Mouse (Mus musculus): ENCODE data around the gene Smox. TPM values are rescaled to one million over a fixed set of nuclear protein-coding genes. Genes with fewer than 3 reads are reported as not detected.

Smox gene
- polyA plus RNA-seq, 1 experiment from 2014 or later, result 26.9 TPM

GRCm38 (mm10) chr2:131550474-131550873 is 59.2 kb downstream of the Smox start:
- no peak overlapping the region for H3K27ac ChIP-seq (ENCODE audit: low read depth, low read length)
- H3K4me3 ChIP-seq (ENCODE audit: low read depth, low read length), result no peak overlapping the region
- DNase-seq (ENCODE audit: low spot score, missing footprints), result no peak
- no peak for ATAC-seq (ENCODE audit: low FRiP score)
- WGBS, result 73% methylated on average over 2 of the region's 2 CpGs
- peaks cover 6% of the 10 kb centered on the region; the same call in 1 of the 2 replicates for H3K4me1 ChIP-seq (ENCODE audit: control insufficient read depth, insufficient read depth, low read length)
- H3K27me3 ChIP-seq (ENCODE audit: control insufficient read depth, insufficient read depth, low read length), result peaks cover 21% of the 10 kb centered on the region
- no peaks in the 10 kb centered on the region for H3K9me3 ChIP-seq (ENCODE audit: control insufficient read depth, low read length)
- H3K9ac ChIP-seq (ENCODE audit: low read length), result no peak overlapping the region
- no peak overlapping the region for H3K4me2 ChIP-seq
- H3K36me3 ChIP-seq (ENCODE audit: control insufficient read depth, insufficient read depth, low read length), result no peaks in the 10 kb centered on the region

DNA sequence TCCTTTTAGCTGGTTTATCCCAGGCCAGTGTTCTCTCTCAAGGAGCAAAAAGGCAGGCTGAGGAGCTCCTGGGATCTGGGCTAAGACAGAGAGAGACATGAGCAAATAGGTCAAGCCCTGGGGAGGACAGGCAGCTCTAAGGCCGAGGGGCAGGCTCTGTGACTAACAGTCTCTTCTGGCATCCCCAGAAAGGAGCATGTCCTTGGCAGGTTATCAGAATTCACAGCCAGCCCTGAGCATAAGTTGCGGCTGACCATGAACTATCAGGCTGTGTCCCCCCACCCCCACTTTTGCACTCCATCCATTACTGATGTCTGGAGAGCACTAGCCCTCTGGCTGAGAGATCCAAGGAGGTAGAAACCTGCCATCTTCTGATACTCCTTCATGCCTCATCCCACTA is 59.6 kb downstream of the Smox start:
- no peak overlapping the region for H3K27ac ChIP-seq (ENCODE audit: low read depth, low read length)
- H3K9ac ChIP-seq (ENCODE audit: low read length), result no peak overlapping the region
- 66% methylated on average over 2 of the region's 2 CpGs for WGBS
- peaks cover 19% of the 10 kb centered on the region for H3K27me3 ChIP-seq (ENCODE audit: control insufficient read depth, insufficient read depth, low read length)
- H3K4me2 ChIP-seq, result no peak overlapping the region
- no peak overlapping the region for H3K4me3 ChIP-seq (ENCODE audit: low read depth, low read length)
- no peaks in the 10 kb centered on the region for H3K9me3 ChIP-seq (ENCODE audit: control insufficient read depth, low read length)
- no peak for ATAC-seq (ENCODE audit: low FRiP score)
- DNase-seq (ENCODE audit: low spot score, missing footprints), result no peak
- peaks cover 4% of the 10 kb centered on the region; the same call in 1 of the 2 replicates for H3K4me1 ChIP-seq (ENCODE audit: control insufficient read depth, insufficient read depth, low read length)
- H3K36me3 ChIP-seq (ENCODE audit: control insufficient read depth, insufficient read depth, low read length), result no peaks in the 10 kb centered on the region

DNA sequence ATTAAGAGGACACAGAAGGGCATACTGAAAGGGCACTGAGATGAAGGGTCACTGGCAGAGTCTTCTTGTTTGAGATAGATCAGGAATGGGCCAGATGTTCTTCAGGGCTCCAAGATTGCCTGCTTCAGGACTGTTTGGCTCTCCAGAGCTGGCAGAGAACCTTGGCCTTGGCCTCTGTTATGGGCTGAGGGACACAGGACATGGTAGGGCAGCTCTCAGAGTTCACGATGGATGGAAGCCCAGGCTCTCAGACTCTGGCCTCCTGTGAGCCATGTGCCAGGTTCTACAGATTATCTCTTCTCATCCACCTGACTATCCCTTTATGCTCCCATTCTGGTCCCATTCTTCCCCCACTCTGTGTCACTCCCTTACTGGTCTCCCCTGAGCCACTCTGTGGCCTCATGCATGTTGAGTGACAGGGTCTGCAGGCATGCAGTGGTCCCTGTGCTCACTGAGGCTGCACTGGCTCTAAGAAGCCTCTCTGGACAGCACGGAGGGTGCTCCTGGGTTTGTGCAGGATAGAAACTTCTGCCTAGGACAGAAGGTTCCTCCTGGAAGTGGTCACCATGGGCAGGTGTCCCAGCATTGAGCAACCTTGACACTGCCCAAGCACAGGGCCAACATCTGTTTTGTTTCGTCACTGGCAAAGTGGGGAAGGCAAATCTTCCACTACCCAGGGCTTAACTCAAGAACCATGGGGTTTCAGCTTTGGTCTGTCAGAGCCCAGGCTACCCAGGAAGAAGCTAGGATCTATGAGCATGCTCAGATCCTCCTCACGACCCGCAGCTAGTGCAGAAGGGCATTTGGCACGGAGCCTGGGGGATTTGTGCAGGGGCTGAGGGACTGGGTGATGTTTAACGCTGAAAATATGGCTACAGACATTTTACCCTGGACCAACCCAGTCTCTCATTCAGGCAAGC is 60.7 kb downstream of the Smox start:
- WGBS, result 72% methylated on average over 7 of the region's 7 CpGs
- Histone ChIP-seq H3K9me3 (ENCODE audit: control insufficient read depth, low read length) (no peaks in the 10 kb centered on the region), H3K4me2 (no peak overlapping the region), H3K27ac (ENCODE audit: low read depth, low read length) (no peak overlapping the region), H3K27me3 (ENCODE audit: control insufficient read depth, insufficient read depth, low read length) (peaks cover 9% of the 10 kb centered on the region), H3K36me3 (ENCODE audit: control insufficient read depth, insufficient read depth, low read length) (no peaks in the 10 kb centered on the region), H3K4me1 (ENCODE audit: control insufficient read depth, insufficient read depth, low read length) (no peaks in the 10 kb centered on the region), H3K9ac (ENCODE audit: low read length) (no peak overlapping the region), H3K4me3 (ENCODE audit: low read depth, low read length) (no peak overlapping the region)
- DNase-seq (ENCODE audit: low spot score, missing footprints) (no peak), ATAC-seq (ENCODE audit: low FRiP score) (no peak)

GRCm38 (mm10) chr2:131552736-131553400 is 61.6 kb downstream of the Smox start:
- no peaks in the 10 kb centered on the region for H3K36me3 ChIP-seq (ENCODE audit: control insufficient read depth, insufficient read depth, low read length)
- H3K4me3 ChIP-seq (ENCODE audit: low read depth, low read length), result no peak overlapping the region
- WGBS, result 38% methylated on average over 9 of the region's 9 CpGs
- H3K9ac ChIP-seq (ENCODE audit: low read length), result no peak overlapping the region
- H3K4me1 ChIP-seq (ENCODE audit: control insufficient read depth, insufficient read depth, low read length), result no peaks in the 10 kb centered on the region
- H3K4me2 ChIP-seq, result no peak overlapping the region
- no peaks in the 10 kb centered on the region for H3K9me3 ChIP-seq (ENCODE audit: control insufficient read depth, low read length)
- no peaks in the 10 kb centered on the region; the same call in 1 of the 2 replicates for H3K27me3 ChIP-seq (ENCODE audit: control insufficient read depth, insufficient read depth, low read length)
- ATAC-seq (ENCODE audit: low FRiP score) (no peak), DNase-seq (ENCODE audit: low spot score, missing footprints) (no peak)
- H3K27ac ChIP-seq (ENCODE audit: low read depth, low read length), result no peak overlapping the region

DNA sequence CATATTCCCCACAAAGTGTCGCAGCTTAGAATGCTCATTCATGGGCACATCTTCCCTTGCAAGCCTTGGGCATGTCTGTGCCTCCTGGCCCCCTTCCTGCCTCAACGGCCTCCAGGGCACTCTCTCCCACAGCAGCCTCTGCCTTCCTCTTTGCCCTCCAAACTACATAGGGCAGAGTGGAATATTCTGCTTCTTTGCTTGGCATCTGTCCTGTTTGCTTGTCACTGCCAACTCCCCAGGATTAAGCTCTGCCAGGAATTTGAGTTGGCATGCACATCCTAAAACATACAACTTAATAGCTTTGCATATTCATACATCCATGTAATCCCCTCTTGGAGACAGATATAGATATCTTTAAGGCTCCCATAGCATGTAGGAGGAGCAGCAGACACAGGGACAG is 66.6 kb downstream of the Smox start:
- Histone ChIP-seq H3K4me2 (no peak overlapping the region), H3K9me3 (ENCODE audit: control insufficient read depth, low read length) (no peaks in the 10 kb centered on the region), H3K36me3 (ENCODE audit: control insufficient read depth, insufficient read depth, low read length) (no peaks in the 10 kb centered on the region), H3K27ac (ENCODE audit: low read depth, low read length) (no peak overlapping the region), H3K9ac (ENCODE audit: low read length) (no peak overlapping the region), H3K4me3 (ENCODE audit: low read depth, low read length) (no peak overlapping the region), H3K4me1 (ENCODE audit: control insufficient read depth, insufficient read depth, low read length) (peaks cover 9% of the 10 kb centered on the region), H3K27me3 (ENCODE audit: control insufficient read depth, insufficient read depth, low read length) (peaks cover 34% of the 10 kb centered on the region)
- ATAC-seq (ENCODE audit: low FRiP score), result no peak
- WGBS, result 72% methylated on average over 2 of the region's 2 CpGs
- DNase-seq (ENCODE audit: low spot score, missing footprints), result no peak

DNA sequence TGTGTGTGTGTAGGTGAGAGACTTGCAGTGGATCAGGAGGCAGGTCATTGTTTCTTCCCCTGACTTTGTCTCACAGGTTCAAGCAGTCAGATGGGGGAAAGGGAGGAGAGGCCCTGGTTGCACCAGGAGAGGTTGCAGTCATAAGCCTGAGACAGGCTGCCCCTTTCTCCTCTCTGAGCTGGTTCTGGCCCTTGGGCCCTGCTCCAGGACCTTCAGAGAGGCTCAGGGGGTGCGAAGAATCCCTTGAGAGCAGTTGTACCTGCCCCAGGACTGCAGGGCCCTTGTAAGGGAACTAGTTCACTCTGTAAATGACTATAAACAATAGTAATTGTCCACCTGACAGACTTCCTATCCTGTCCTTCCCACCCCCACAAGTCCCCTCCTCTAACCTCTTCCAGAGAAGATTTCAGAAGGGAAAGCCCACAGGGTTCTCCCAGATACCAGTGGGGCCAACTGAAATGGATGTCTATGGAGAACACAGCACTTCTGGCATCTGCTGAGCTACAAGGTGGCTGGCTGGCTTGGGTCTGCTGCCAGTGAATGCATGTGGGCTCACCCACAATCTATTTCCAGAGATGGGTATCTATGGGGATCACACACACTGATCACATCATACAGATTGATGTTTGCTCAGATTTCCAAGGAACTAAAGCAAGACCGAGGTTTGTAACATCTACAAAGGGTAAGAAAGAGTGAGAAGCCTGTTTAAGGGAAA is 69.1 kb downstream of the Smox start:
- Histone ChIP-seq H3K4me1 (ENCODE audit: control insufficient read depth, insufficient read depth, low read length) (peaks cover 10% of the 10 kb centered on the region), H3K36me3 (ENCODE audit: control insufficient read depth, insufficient read depth, low read length) (no peaks in the 10 kb centered on the region), H3K9ac (ENCODE audit: low read length) (no peak overlapping the region), H3K4me3 (ENCODE audit: low read depth, low read length) (no peak overlapping the region), H3K27ac (ENCODE audit: low read depth, low read length) (no peak overlapping the region), H3K9me3 (ENCODE audit: control insufficient read depth, low read length) (no peaks in the 10 kb centered on the region), H3K27me3 (ENCODE audit: control insufficient read depth, insufficient read depth, low read length) (peaks cover 47% of the 10 kb centered on the region), H3K4me2 (no peak overlapping the region)
- 28% methylated on average over 2 of the region's 2 CpGs for WGBS
- ATAC-seq (ENCODE audit: low FRiP score) (no peak), DNase-seq (ENCODE audit: low spot score, missing footprints) (no peak)

GRCm38 (mm10) chr2:131561344-131561870 is 70.1 kb downstream of the Smox start:
- peak overlapping the region; percentile 72; the same call in 1 of the 2 replicates for H3K4me2 ChIP-seq
- peak overlapping the region; percentile 45 for H3K4me3 ChIP-seq (ENCODE audit: low read depth, low read length)
- DNase-seq (ENCODE audit: low spot score, missing footprints), result peak; percentile 88
- no peak overlapping the region for H3K9ac ChIP-seq (ENCODE audit: low read length)
- ATAC-seq (ENCODE audit: low FRiP score), result peak; percentile 25; the same call in 1 of the 2 replicates
- no peaks in the 10 kb centered on the region for H3K36me3 ChIP-seq (ENCODE audit: control insufficient read depth, insufficient read depth, low read length)
- 5% methylated on average over 30 of the region's 33 CpGs for WGBS
- H3K27ac ChIP-seq (ENCODE audit: low read depth, low read length), result no peak overlapping the region
- H3K9me3 ChIP-seq (ENCODE audit: control insufficient read depth, low read length), result no peaks in the 10 kb centered on the region
- H3K4me1 ChIP-seq (ENCODE audit: control insufficient read depth, insufficient read depth, low read length), result peaks cover 10% of the 10 kb centered on the region
- H3K27me3 ChIP-seq (ENCODE audit: control insufficient read depth, insufficient read depth, low read length), result peaks cover 47% of the 10 kb centered on the region

DNA sequence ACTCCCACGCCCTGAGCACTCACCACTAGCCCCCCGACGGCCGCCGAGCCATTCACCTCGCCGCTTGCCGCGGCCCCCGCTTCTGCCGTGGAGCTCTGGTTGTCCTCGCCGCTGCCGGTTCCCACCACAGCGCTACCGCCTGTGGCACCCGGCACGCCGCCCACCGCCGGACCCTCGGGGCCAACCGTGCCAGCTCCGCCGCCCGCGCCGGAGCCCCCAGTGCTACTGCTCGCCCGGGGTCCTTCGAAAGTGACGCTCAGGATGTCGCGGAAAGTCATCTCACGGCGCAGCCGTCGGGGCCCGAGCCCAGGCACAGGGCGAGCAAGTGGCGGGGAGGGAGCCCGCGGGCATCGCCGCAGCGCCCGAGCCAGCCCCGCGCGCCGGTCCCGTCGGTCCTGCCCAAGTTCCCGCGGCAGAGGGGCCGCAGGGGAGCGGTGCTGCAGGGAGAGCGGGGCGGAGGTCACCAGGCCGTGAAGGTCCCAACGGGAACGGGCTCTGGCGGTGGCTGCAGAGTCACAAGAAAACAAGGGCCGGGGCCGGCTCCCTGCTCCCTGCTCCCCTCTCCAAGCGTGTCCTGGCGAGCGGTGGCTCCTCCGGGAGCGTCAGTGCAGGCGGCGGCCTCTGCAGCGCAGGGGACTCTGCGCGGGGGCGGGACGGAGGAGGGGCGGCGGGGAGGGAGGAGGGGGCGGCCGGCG is 70.7 kb downstream of the Smox start, which contains the start of gene Adra1d:
Gene Adra1d, minus strand, starts transcription at position 393 of the 695 bp plus-strand sequence.
- Histone ChIP-seq H3K36me3 (ENCODE audit: control insufficient read depth, insufficient read depth, low read length) (no peaks in the 10 kb centered on the region), H3K27ac (ENCODE audit: low read depth, low read length) (no peak within 1 kb of the TSS), H3K4me3 (ENCODE audit: low read depth, low read length) (peak within 1 kb of the TSS; percentile 45), H3K27me3 (ENCODE audit: control insufficient read depth, insufficient read depth, low read length) (peaks cover 47% of the 10 kb centered on the region), H3K4me1 (ENCODE audit: control insufficient read depth, insufficient read depth, low read length) (peaks cover 10% of the 10 kb centered on the region), H3K4me2 (peak within 1 kb of the TSS; percentile 72), H3K9me3 (ENCODE audit: control insufficient read depth, low read length) (no peaks in the 10 kb centered on the region), H3K9ac (ENCODE audit: low read length) (peak within 1 kb of the TSS; percentile 30; the same call in 1 of the 2 replicates)
- ATAC-seq (ENCODE audit: low FRiP score) (peak; percentile 68; the same call in 1 of the 2 replicates), DNase-seq (ENCODE audit: low spot score, missing footprints) (peak; percentile 94)
- 1% methylated on average over 68 of the region's 82 CpGs for WGBS

Measured in midbrain, embryonic 11.5 days (tissue).